Mouse (Mus musculus): ENCODE data around the gene Ltbp3. TPM values are rescaled to one million over a fixed set of nuclear protein-coding genes. Genes with fewer than 3 reads are reported as not detected.

The Ltbp3 gene
- total RNA-seq, 4 experiments from 2014 or later = 32.6 to 42.8 (median 39.2) TPM

GRCm38 (mm10) chr19:5804371-5804899 is 63.7 kb downstream of the Ltbp3 start:
- DNase-seq (ENCODE audit: low spot score in 2 of 2) = no peak

GRCm38 (mm10) chr19:5806051-5806808 is 65.5 kb downstream of the Ltbp3 start:
- peak in 1 of 2 experiments; percentile 40 for DNase-seq (ENCODE audit: low spot score in 2 of 2)

GRCm38 (mm10) chr19:5806809-5807205 is 66.1 kb downstream of the Ltbp3 start:
- no peak for DNase-seq (ENCODE audit: low spot score in 2 of 2)

GRCm38 (mm10) chr19:5807740-5808139 is 67.0 kb downstream of the Ltbp3 start:
- DNase-seq (ENCODE audit: low spot score in 2 of 2) = no peak

Other genes with a start within 250 kb of the Ltbp3 start
- under 1 TPM in 3 of 4 experiments, not detected in 1; 0.31 to 0.67 (median 0.47) TPM for gene 1700020D05Rik, start 237.1 kb upstream of the Ltbp3 start, total RNA-seq (2022)
- gene Snx32, start 230.4 kb upstream of the Ltbp3 start, total RNA-seq (2022) = 1 to 10 TPM; 5.3 to 6.4 (median 5.9) TPM
- not detected for gene Ovol1, start 180.3 kb upstream of the Ltbp3 start, total RNA-seq (2022)
- 1 to 10 TPM; 2.0 to 2.6 (median 2.5) TPM for gene Ap5b1, start 172.9 kb upstream of the Ltbp3 start, total RNA-seq (2022)
- gene Rnaseh2c, start 139.0 kb upstream of the Ltbp3 start, total RNA-seq (2022) = 10 to 100 TPM; 40.5 to 63.8 (median 50.9) TPM
- gene Kat5, start 130.7 kb upstream of the Ltbp3 start, total RNA-seq (2022) = 10 to 100 TPM; 17.2 to 23.9 (median 21.6) TPM
- 10 to 100 TPM; 13.8 to 20.5 (median 15.0) TPM for gene Rela, start 103.4 kb upstream of the Ltbp3 start, total RNA-seq (2022)
- gene Sipa1, start 77.2 kb upstream of the Ltbp3 start, total RNA-seq (2022) = 1 to 10 TPM; 2.1 to 6.9 (median 6.3) TPM
- 1 to 10 TPM; 7.1 to 8.7 (median 8.1) TPM for gene Map3k11, start 52.2 kb upstream of the Ltbp3 start, total RNA-seq (2022)
- gene Pcnx3, start 52.0 kb upstream of the Ltbp3 start, total RNA-seq (2022) = 10 to 100 TPM; 11.8 to 15.2 (median 13.7) TPM
- not detected for gene Kcnk7, start 36.5 kb upstream of the Ltbp3 start, total RNA-seq (2022)
- 100 to 1,000 TPM; 195 to 259 (median 242) TPM for gene Ehbp1l1, start 14.6 kb upstream of the Ltbp3 start, total RNA-seq (2022)
- gene Fam89b, start 11.3 kb upstream of the Ltbp3 start, total RNA-seq (2022) = 10 to 100 TPM; 17.0 to 18.5 (median 18.2) TPM
- gene Scyl1, start 30.5 kb downstream of the Ltbp3 start, total RNA-seq (2022) = 10 to 100 TPM; 71.4 to 91.0 (median 82.6) TPM
- gene Frmd8, start 134.4 kb downstream of the Ltbp3 start, total RNA-seq (2022) = 1 to 10 TPM; 2.7 to 4.5 (median 3.0) TPM
- 1 to 10 TPM in 3 of 4 experiments, under 1 TPM in 1; 0.80 to 1.3 (median 1.1) TPM for gene Slc25a45, start 136.9 kb downstream of the Ltbp3 start, total RNA-seq (2022)
- under 1 TPM; 0.12 to 0.34 (median 0.26) TPM for gene Tigd3, start 153.2 kb downstream of the Ltbp3 start, total RNA-seq (2022)
- 10 to 100 TPM; 70.5 to 97.8 (median 77.4) TPM for gene Dpf2, start 172.1 kb downstream of the Ltbp3 start, total RNA-seq (2022)
- 1 to 10 TPM; 8.6 to 9.9 (median 8.7) TPM for gene Cdc42ep2, start 183.9 kb downstream of the Ltbp3 start, total RNA-seq (2022)
- gene Pola2, start 223.3 kb downstream of the Ltbp3 start, total RNA-seq (2022) = 1 to 10 TPM; 4.5 to 9.4 (median 7.2) TPM
- gene Slc22a20, start 245.2 kb downstream of the Ltbp3 start, total RNA-seq (2022) = not detected

Measured in gastrocnemius, adult 8-10 months (tissue).